Mouse (Mus musculus) lung, embryonic 15.5 days (tissue): ENCODE results near the gene Irf1. TPM values are rescaled to one million over a fixed set of nuclear protein-coding genes. Genes with fewer than 3 reads are reported as not detected.

Experiments used
- ATAC-seq: fragments of 200-750 bp; cut with Nextera tagmentation; 2 replicates; pipeline ENCODE4 v1.8.0; 2017; ENCODE audit warnings: moderate number of reproducible peaks, borderline replicate concordance; ENCODE audit not compliant: low FRiP score, low TSS enrichment; ENCODE audit errors: extremely low read depth
- H3K27ac ChIP-seq: fragments of 300-500 bp; sonication (generic); 2 replicates; pipeline ENCODE4 v1.5.1; 2015; ENCODE audit warnings: moderate library complexity, mild to moderate bottlenecking, inconsistent platforms
- H3K27me3 ChIP-seq: fragments of 300-500 bp; sonication (generic); 2 replicates; pipeline ENCODE4 v1.6.1; 2015; ENCODE audit warnings: inconsistent platforms
- H3K36me3 ChIP-seq: fragments of 300-500 bp; sonication (generic); 2 replicates; pipeline ENCODE4 v1.6.1; 2015; ENCODE audit warnings: inconsistent platforms
- H3K4me1 ChIP-seq: fragments of 300-500 bp; sonication (generic); 2 replicates; pipeline ENCODE4 v1.6.1; 2015; ENCODE audit warnings: inconsistent platforms
- H3K4me2 ChIP-seq: fragments of 300-500 bp; sonication (generic); 2 replicates; pipeline ENCODE4 v1.6.1; 2015; ENCODE audit warnings: inconsistent platforms, mild to moderate bottlenecking, moderate library complexity
- H3K4me3 ChIP-seq: fragments of 300-500 bp; sonication (generic); 2 replicates; pipeline ENCODE4 v1.5.1; 2015; ENCODE audit warnings: mild to moderate bottlenecking, inconsistent platforms
- H3K9ac ChIP-seq: fragments of 300-500 bp; sonication (generic); 2 replicates; pipeline ENCODE4 v1.6.1; 2015; ENCODE audit warnings: inconsistent platforms
- H3K9me3 ChIP-seq: fragments of 300-500 bp; sonication (generic); 2 replicates; pipeline ENCODE4 v1.6.1; 2016; ENCODE audit warnings: inconsistent platforms
- WGBS: fragments of 180-500 bp; shearing (Covaris S2); methylation state at CpG from one replicate; pipeline ENCODE4 v1.1.7; 2015; 5-methylcytosine and 5-hydroxymethylcytosine counted together
- polyA plus RNA-seq: library from polyadenylated mRNA; unstranded; fragments of >200 nt; fragmentation: Nextera tagmentation; extraction: Ambion mirVana; gene quantifications from 2 replicates; pipeline ENCODE4 v1.2.1, GENCODE M21; 2015

Gene Irf1
- polyA plus RNA-seq, 1 experiment from 2014 or later = 28.7 TPM

GRCm38 (mm10) chr11:53773641-53774360 lies 4.0 kb downstream of the Irf1 start:
- no peak for ATAC-seq
- peaks cover 14% of the 10 kb centered on the region for H3K4me1 ChIP-seq
- no peak overlapping the region for H3K27ac ChIP-seq
- H3K4me2 ChIP-seq = no peak overlapping the region
- no peaks in the 10 kb centered on the region for H3K9me3 ChIP-seq
- no peaks in the 10 kb centered on the region for H3K27me3 ChIP-seq
- peaks cover 41% of the 10 kb centered on the region; the same call in 1 of the 2 replicates for H3K36me3 ChIP-seq
- no peak overlapping the region for H3K9ac ChIP-seq
- WGBS = 85% methylated on average over 16 of the region's 16 CpGs
- no peak overlapping the region for H3K4me3 ChIP-seq

GRCm38 (mm10) chr11:53774659-53775255 lies 4.9 kb downstream of the Irf1 start:
- Histone ChIP-seq H3K27me3 (no peaks in the 10 kb centered on the region), H3K36me3 (peaks cover 47% of the 10 kb centered on the region), H3K9ac (no peak overlapping the region), H3K27ac (no peak overlapping the region), H3K4me3 (no peak overlapping the region), H3K4me2 (no peak overlapping the region), H3K4me1 (peaks cover 10% of the 10 kb centered on the region), H3K9me3 (no peaks in the 10 kb centered on the region)
- no peak for ATAC-seq
- 83% methylated on average over 13 of the region's 13 CpGs for WGBS

GRCm38 (mm10) chr11:53777736-53778135 lies 7.9 kb downstream of the Irf1 start:
- H3K27ac ChIP-seq = no peak overlapping the region

GRCm38 (mm10) chr11:53778455-53778854 lies 8.6 kb downstream of the Irf1 start:
- Histone ChIP-seq H3K27ac (no peak overlapping the region), H3K36me3 (peaks cover 47% of the 10 kb centered on the region), H3K9ac (no peak overlapping the region), H3K4me1 (no peaks in the 10 kb centered on the region), H3K27me3 (no peaks in the 10 kb centered on the region), H3K4me3 (no peak overlapping the region), H3K4me2 (no peak overlapping the region), H3K9me3 (no peaks in the 10 kb centered on the region)
- ATAC-seq = peak; percentile 35; the same call in 1 of the 2 replicates
- WGBS = 66% methylated on average over 5 of the region's 5 CpGs

More at GRCm38 (mm10) chr11:53777736-53778135, 7.9 kb downstream of the Irf1 start:
- Histone ChIP-seq H3K36me3 (peaks cover 47% of the 10 kb centered on the region), H3K4me3 (no peak overlapping the region), H3K4me1 (no peaks in the 10 kb centered on the region), H3K27me3 (no peaks in the 10 kb centered on the region), H3K9me3 (no peaks in the 10 kb centered on the region), H3K4me2 (no peak overlapping the region), H3K9ac (no peak overlapping the region)
- WGBS = 52% methylated on average over 5 of the region's 5 CpGs
- no peak for ATAC-seq

- no peak for ATAC-seq
- Histone ChIP-seq H3K36me3 (peaks cover 36% of the 10 kb centered on the region), H3K27ac (no peak overlapping the region), H3K4me2 (no peak overlapping the region), H3K27me3 (no peaks in the 10 kb centered on the region), H3K9me3 (no peaks in the 10 kb centered on the region), H3K4me1 (no peaks in the 10 kb centered on the region), H3K9ac (no peak overlapping the region), H3K4me3 (no peak overlapping the region)
- 68% methylated on average over 2 of the region's 2 CpGs for WGBS
Measured at GRCm38 (mm10) chr11:53779808-53780207, 10.0 kb downstream of the Irf1 start.

GRCm38 (mm10) chr11:53780262-53780661 lies 10.4 kb downstream of the Irf1 start:
- ATAC-seq = no peak
- WGBS = 69% methylated on average over 3 of the region's 3 CpGs
- Histone ChIP-seq H3K9ac (no peak overlapping the region), H3K9me3 (no peaks in the 10 kb centered on the region), H3K27me3 (no peaks in the 10 kb centered on the region), H3K36me3 (peaks cover 33% of the 10 kb centered on the region), H3K4me3 (no peak overlapping the region), H3K4me2 (no peak overlapping the region), H3K27ac (no peak overlapping the region), H3K4me1 (no peaks in the 10 kb centered on the region)

- WGBS = 85% methylated on average over 4 of the region's 4 CpGs
- Histone ChIP-seq H3K4me2 (no peak overlapping the region), H3K27ac (no peak overlapping the region), H3K9me3 (no peaks in the 10 kb centered on the region), H3K36me3 (peaks cover 24% of the 10 kb centered on the region), H3K9ac (no peak overlapping the region), H3K27me3 (no peaks in the 10 kb centered on the region), H3K4me1 (0 out of 2 replicates have a peak, but pooled peaks cover 7% of the 10 kb centered on the region), H3K4me3 (no peak overlapping the region)
- no peak for ATAC-seq
Measured at GRCm38 (mm10) chr11:53781201-53781775, 11.5 kb downstream of the Irf1 start.

GRCm38 (mm10) chr11:53781964-53782363 lies 12.2 kb downstream of the Irf1 start:
- H3K4me2 ChIP-seq = no peak overlapping the region
- no peak overlapping the region for H3K4me3 ChIP-seq
- 68% methylated on average over 7 of the region's 7 CpGs for WGBS
- H3K9me3 ChIP-seq = no peaks in the 10 kb centered on the region
- H3K4me1 ChIP-seq = 0 out of 2 replicates have a peak, but pooled peaks cover 8% of the 10 kb centered on the region
- ATAC-seq = no peak
- H3K9ac ChIP-seq = no peak overlapping the region
- peaks cover 19% of the 10 kb centered on the region; the same call in 1 of the 2 replicates for H3K36me3 ChIP-seq
- no peaks in the 10 kb centered on the region for H3K27me3 ChIP-seq
- no peak overlapping the region for H3K27ac ChIP-seq

GRCm38 (mm10) chr11:53783288-53783687 lies 13.5 kb downstream of the Irf1 start:
- no peaks in the 10 kb centered on the region for H3K27me3 ChIP-seq
- WGBS = 80% methylated on average over 9 of the region's 9 CpGs
- no peak overlapping the region for H3K4me2 ChIP-seq
- H3K36me3 ChIP-seq = peaks cover 11% of the 10 kb centered on the region; the same call in 1 of the 2 replicates
- 0 out of 2 replicates have a peak, but pooled peaks cover 8% of the 10 kb centered on the region for H3K4me1 ChIP-seq
- no peak for ATAC-seq
- H3K27ac ChIP-seq = no peak overlapping the region
- H3K4me3 ChIP-seq = no peak overlapping the region
- no peak overlapping the region for H3K9ac ChIP-seq
- no peaks in the 10 kb centered on the region for H3K9me3 ChIP-seq

GRCm38 (mm10) chr11:53785311-53785936 lies 15.6 kb downstream of the Irf1 start:
- H3K4me2 ChIP-seq = no peak overlapping the region
- H3K27me3 ChIP-seq = no peaks in the 10 kb centered on the region
- 73% methylated on average over 3 of the region's 3 CpGs for WGBS
- no peak overlapping the region for H3K9ac ChIP-seq
- ATAC-seq = no peak
- no peaks in the 10 kb centered on the region for H3K36me3 ChIP-seq
- H3K9me3 ChIP-seq = no peaks in the 10 kb centered on the region
- H3K4me1 ChIP-seq = 0 out of 2 replicates have a peak, but pooled peaks cover 8% of the 10 kb centered on the region
- H3K27ac ChIP-seq = peak overlapping the region; percentile 50; the same call in 1 of the 2 replicates
- no peak overlapping the region for H3K4me3 ChIP-seq

- H3K4me1 ChIP-seq = 0 out of 2 replicates have a peak, but pooled peaks cover 8% of the 10 kb centered on the region
- no peaks in the 10 kb centered on the region for H3K36me3 ChIP-seq
- H3K4me2 ChIP-seq = no peak overlapping the region
- peak overlapping the region; percentile 41; the same call in 1 of the 2 replicates for H3K27ac ChIP-seq
- 70% methylated on average over 13 of the region's 13 CpGs for WGBS
- no peak overlapping the region for H3K9ac ChIP-seq
- no peaks in the 10 kb centered on the region for H3K9me3 ChIP-seq
- no peaks in the 10 kb centered on the region for H3K27me3 ChIP-seq
- no peak overlapping the region for H3K4me3 ChIP-seq
- ATAC-seq = no peak
Measured at GRCm38 (mm10) chr11:53786058-53787031, 16.5 kb downstream of the Irf1 start.
